In the genomic region with DNA sequence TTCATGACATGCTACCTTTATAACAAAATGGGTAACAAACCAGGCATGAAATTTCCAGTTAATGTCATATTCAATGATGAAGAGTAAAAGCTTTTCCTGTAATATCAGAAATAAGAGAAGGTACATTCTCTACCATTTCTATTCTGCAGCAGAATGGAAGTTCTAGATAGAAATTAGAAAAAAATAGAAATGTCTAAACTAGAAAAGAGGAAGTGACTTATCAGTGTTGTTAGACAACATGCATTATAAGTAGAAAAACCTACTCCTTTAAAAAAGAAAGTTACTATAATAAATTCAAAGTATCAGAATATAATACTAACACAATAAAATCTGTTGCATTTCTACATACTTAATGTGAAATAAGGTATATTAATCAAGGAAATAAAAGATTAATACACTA, we compare ENCODE assay signal across 34 mouse cellular contexts.
"Had no signal": no experiment of that assay in that cellular context is flagged by ENCODE, and none has a peak within 500 bp of the region (broad histone marks: within the 10 kb centered on the region; RNA-seq: fewer than 3 reads in every experiment).

No protein-coding gene starts in this region.

- H3K27me3 ChIP-seq: heart, embryonic 12.5 days; heart, embryonic 13.5 days; heart, embryonic 15.5 days; hindbrain, embryonic 12.5 days; hindbrain, embryonic 13.5 days; hindbrain, embryonic 15.5 days; intestine, embryonic 15.5 days; kidney, embryonic 15.5 days had no signal

- H3K27ac ChIP-seq: heart, embryonic 13.5 days; heart, embryonic 15.5 days; hindbrain, embryonic 10.5 days; hindbrain, embryonic 12.5 days; hindbrain, embryonic 13.5 days; hindbrain, embryonic 14.5 days; hindbrain, embryonic 15.5 days; hindbrain, postnatal 0 days; intestine, embryonic 15.5 days; kidney, embryonic 15.5 days; kidney, postnatal 0 days; layer of hippocampus, adult 2 months; left cerebral cortex, adult 2 months had no signal

- H3K9me3 ChIP-seq: heart, embryonic 12.5 days; heart, embryonic 13.5 days; heart, embryonic 15.5 days; hindbrain, embryonic 10.5 days; hindbrain, embryonic 12.5 days; hindbrain, embryonic 13.5 days; hindbrain, embryonic 15.5 days; intestine, embryonic 15.5 days; kidney, embryonic 15.5 days had no signal

- H3K4me3 ChIP-seq: heart, embryonic 12.5 days; heart, embryonic 13.5 days; heart, embryonic 15.5 days; hindbrain, embryonic 10.5 days; hindbrain, embryonic 12.5 days; hindbrain, embryonic 13.5 days; hindbrain, embryonic 15.5 days; intestine, embryonic 15.5 days; kidney, embryonic 15.5 days; layer of hippocampus, adult 2 months; left cerebral cortex, adult 2 months had no signal

- H3K4me2 ChIP-seq: heart, embryonic 11.5 days; heart, embryonic 12.5 days; heart, embryonic 13.5 days; heart, embryonic 15.5 days; hindbrain, embryonic 12.5 days; hindbrain, embryonic 13.5 days; hindbrain, embryonic 14.5 days; hindbrain, embryonic 15.5 days; intestine, embryonic 15.5 days; kidney, embryonic 15.5 days had no signal

- H3K36me3 ChIP-seq: heart, embryonic 15.5 days; hindbrain, embryonic 12.5 days; intestine, embryonic 15.5 days had no signal

- H3K9ac ChIP-seq: heart, embryonic 12.5 days; heart, embryonic 13.5 days; heart, embryonic 15.5 days; hindbrain, embryonic 12.5 days; hindbrain, embryonic 13.5 days; hindbrain, embryonic 14.5 days; hindbrain, embryonic 15.5 days; intestine, embryonic 15.5 days; kidney, embryonic 15.5 days had no signal

- DNase-seq: heart, postnatal 10 days; heart, postnatal 14 days; heart, postnatal 36 days; heart, postnatal 4 days; kidney, adult 11 months; kidney, adult 18-20 months; kidney, adult 2 months; kidney, adult 9 months; kidney, postnatal 10 days; kidney, postnatal 14 days; kidney, postnatal 25 days; kidney, postnatal 36 days; kidney, postnatal 4 days; layer of hippocampus, adult 9-11 months; layer of hippocampus, postnatal 36 days had no signal

- H3K4me1 ChIP-seq: hindbrain, embryonic 10.5 days; hindbrain, embryonic 12.5 days; hindbrain, embryonic 13.5 days; hindbrain, embryonic 15.5 days; intestine, embryonic 15.5 days; kidney, embryonic 15.5 days had no signal

- ATAC-seq: hindbrain, embryonic 16.5 days; hindbrain, postnatal 0 days; inflammation-experienced regulatory T-cells, adult 6 months; intestine, embryonic 15.5 days; intestine, embryonic 16.5 days; intestine, postnatal 0 days had no signal
